Mouse (Mus musculus) MEL (cell line): Measurements from ENCODE around the gene Mblac1.

Experiments
- CHD1 ChIP-seq: IDR thresholded peaks from 2 replicates; pipeline ENCODE4 v1.6.1; 2012; ENCODE audit warnings: low read depth, mild to moderate bottlenecking, inconsistent platforms, low read length, improper control_type of control experiment
- CTCF ChIP-seq, 3 experiments: IDR thresholded peaks in 2 of 3; conservative IDR thresholded peaks in 1 of 3; 2 replicates each; pipeline ENCODE4 v1.5.1; 2011 to 2012; ENCODE audit warnings: low read length in 3 of 3, low read depth in 2 of 3, mild to moderate bottlenecking in 2 of 3, improper control_type of control experiment in 1 of 3, inconsistent platforms in 1 of 3, mixed read lengths in 1 of 3, moderate library complexity in 1 of 3; ENCODE audit not compliant: control insufficient read depth in 1 of 3, insufficient read depth in 1 of 3, poor library complexity in 1 of 3, severe bottlenecking in 1 of 3
- ELF1 ChIP-seq: IDR thresholded peaks from 2 replicates; pipeline ENCODE4 v1.6.1; 2014; ENCODE audit warnings: low read depth, mild to moderate bottlenecking, inconsistent platforms, low read length, improper control_type of control experiment, moderate library complexity
- KAT2A ChIP-seq: conservative IDR thresholded peaks from 2 replicates; pipeline ENCODE4 v1.6.1; 2012; ENCODE audit warnings: low read depth, low read length, improper control_type of control experiment, inconsistent platforms
- MYC ChIP-seq: IDR thresholded peaks from 2 replicates; pipeline ENCODE4 v1.6.1; 2011; ENCODE audit warnings: low read depth, mild to moderate bottlenecking, low read length, improper control_type of control experiment, moderate library complexity
- POLR2A ChIP-seq, 2 experiments: IDR thresholded peaks; 2 replicates each; pipeline ENCODE4 v1.6.1; 2011 to 2012; ENCODE audit warnings: low read length in 2 of 2, mild to moderate bottlenecking in 2 of 2, control low read depth in 1 of 2, improper control_type of control experiment in 1 of 2, low read depth in 1 of 2, moderate library complexity in 1 of 2; ENCODE audit not compliant: control insufficient read depth in 1 of 2, insufficient read depth in 1 of 2, poor library complexity in 1 of 2
- TAL1 ChIP-seq: IDR thresholded peaks from 2 replicates; pipeline ENCODE4 v1.6.1; 2012; ENCODE audit warnings: mild to moderate bottlenecking, inconsistent platforms, low read length, moderate library complexity, mixed read lengths
- USF1 ChIP-seq: IDR thresholded peaks from 2 replicates; pipeline ENCODE4 v1.6.1; 2014; ENCODE audit warnings: low read depth, mild to moderate bottlenecking, inconsistent platforms, low read length, improper control_type of control experiment, moderate library complexity
- USF2 ChIP-seq, 2 experiments: IDR thresholded peaks; 2 replicates each; pipeline ENCODE4 v1.6.1; 2011 to 2012; ENCODE audit warnings: improper control_type of control experiment in 2 of 2, low read length in 2 of 2, borderline replicate concordance in 1 of 2, inconsistent platforms in 1 of 2, low read depth in 1 of 2, mild to moderate bottlenecking in 1 of 2; ENCODE audit not compliant: insufficient read depth in 1 of 2
- ZC3H11A ChIP-seq: IDR thresholded peaks from 2 replicates; pipeline ENCODE4 v1.6.1; 2012; ENCODE audit warnings: low read depth, mild to moderate bottlenecking, inconsistent platforms, low read length, improper control_type of control experiment

GRCm38 (mm10) chr5:138219864-138220263 is 25.8 kb downstream of the Mblac1 start:
- TF ChIP-seq POLR2A (IDR thresholded peaks at IDR 0.05; ENCODE audit: control insufficient read depth in 1 of 2, insufficient read depth in 1 of 2, low read depth in 1 of 2, low read length in 2 of 2, poor library complexity in 1 of 2) (no peak), TAL1 (no peak), CTCF (IDR thresholded peaks at IDR 0.05 in 2 of 3, conservative IDR thresholded peaks at IDR 0.05 in 1 of 3; ENCODE audit: control insufficient read depth in 1 of 3, insufficient read depth in 1 of 3, low read depth in 2 of 3, low read length in 3 of 3, poor library complexity in 1 of 3, severe bottlenecking in 1 of 3) (no peak), KAT2A (no peak), CHD1 (no peak), ZC3H11A (no peak), MYC (no peak), ELF1 (no peak), USF2 (IDR thresholded peaks at IDR 0.05; ENCODE audit: borderline replicate concordance in 1 of 2, insufficient read depth in 1 of 2, low read depth in 1 of 2, low read length in 2 of 2) (no peak), USF1 (no peak)
